Mouse (Mus musculus): ENCODE results near the gene Cacna2d3.

Cacna2d3 gene

GRCm38 (mm10) chr14:28988211-28988900, 733.3 kb downstream of the Cacna2d3 start:
- DNase-seq, result no peak

- peak in 1 of 2 experiments; percentile 6 for DNase-seq
Measured at GRCm38 (mm10) chr14:28984276-28984675, 737.4 kb downstream of the Cacna2d3 start.

- DNase-seq, result no peak
Measured at GRCm38 (mm10) chr14:28980482-28980881, 741.2 kb downstream of the Cacna2d3 start.

GRCm38 (mm10) chr14:28979230-28979629, 742.4 kb downstream of the Cacna2d3 start:
- no peak for DNase-seq

GRCm38 (mm10) chr14:28972620-28973019, 749.0 kb downstream of the Cacna2d3 start:
- no peak for DNase-seq

GRCm38 (mm10) chr14:28969247-28969646, 752.4 kb downstream of the Cacna2d3 start:
- DNase-seq, result no peak

GRCm38 (mm10) chr14:28966881-28967280, 754.8 kb downstream of the Cacna2d3 start:
- no peak for DNase-seq

GRCm38 (mm10) chr14:28961379-28961778, 760.3 kb downstream of the Cacna2d3 start:
- DNase-seq, result no peak

- DNase-seq, result no peak
Measured at GRCm38 (mm10) chr14:28959042-28959441, 762.6 kb downstream of the Cacna2d3 start.

GRCm38 (mm10) chr14:28958131-28959015, 763.3 kb downstream of the Cacna2d3 start:
- DNase-seq, result no peak

- no peak for DNase-seq
Measured at GRCm38 (mm10) chr14:28955181-28955580, 766.5 kb downstream of the Cacna2d3 start.

- DNase-seq, result no peak
Measured at GRCm38 (mm10) chr14:28954588-28954987, 767.1 kb downstream of the Cacna2d3 start.

- DNase-seq, result no peak
Measured at GRCm38 (mm10) chr14:28954086-28954485, 767.6 kb downstream of the Cacna2d3 start.

GRCm38 (mm10) chr14:28953409-28953808, 768.3 kb downstream of the Cacna2d3 start:
- DNase-seq, result no peak

- DNase-seq, result no peak
Measured at GRCm38 (mm10) chr14:28950499-28950898, 771.2 kb downstream of the Cacna2d3 start.

- no peak for DNase-seq
Measured at GRCm38 (mm10) chr14:28949785-28950184, 771.9 kb downstream of the Cacna2d3 start.

- no peak for DNase-seq
Measured at GRCm38 (mm10) chr14:28948019-28948850, 773.4 kb downstream of the Cacna2d3 start.

GRCm38 (mm10) chr14:28932746-28933293, 788.8 kb downstream of the Cacna2d3 start:
- no peak for DNase-seq

GRCm38 (mm10) chr14:28923180-28923961, 798.3 kb downstream of the Cacna2d3 start:
- DNase-seq, result no peak

- DNase-seq, result no peak
Measured at GRCm38 (mm10) chr14:28918871-28919270, 802.8 kb downstream of the Cacna2d3 start.

- no peak for DNase-seq
Measured at GRCm38 (mm10) chr14:28915004-28915403, 806.7 kb downstream of the Cacna2d3 start.

GRCm38 (mm10) chr14:28907659-28908058, 814.0 kb downstream of the Cacna2d3 start:
- no peak for DNase-seq

All from lung, adult 18-20 months (tissue).